Mouse (Mus musculus): ENCODE data around the gene AI987944.

The AI987944 gene

DNA sequence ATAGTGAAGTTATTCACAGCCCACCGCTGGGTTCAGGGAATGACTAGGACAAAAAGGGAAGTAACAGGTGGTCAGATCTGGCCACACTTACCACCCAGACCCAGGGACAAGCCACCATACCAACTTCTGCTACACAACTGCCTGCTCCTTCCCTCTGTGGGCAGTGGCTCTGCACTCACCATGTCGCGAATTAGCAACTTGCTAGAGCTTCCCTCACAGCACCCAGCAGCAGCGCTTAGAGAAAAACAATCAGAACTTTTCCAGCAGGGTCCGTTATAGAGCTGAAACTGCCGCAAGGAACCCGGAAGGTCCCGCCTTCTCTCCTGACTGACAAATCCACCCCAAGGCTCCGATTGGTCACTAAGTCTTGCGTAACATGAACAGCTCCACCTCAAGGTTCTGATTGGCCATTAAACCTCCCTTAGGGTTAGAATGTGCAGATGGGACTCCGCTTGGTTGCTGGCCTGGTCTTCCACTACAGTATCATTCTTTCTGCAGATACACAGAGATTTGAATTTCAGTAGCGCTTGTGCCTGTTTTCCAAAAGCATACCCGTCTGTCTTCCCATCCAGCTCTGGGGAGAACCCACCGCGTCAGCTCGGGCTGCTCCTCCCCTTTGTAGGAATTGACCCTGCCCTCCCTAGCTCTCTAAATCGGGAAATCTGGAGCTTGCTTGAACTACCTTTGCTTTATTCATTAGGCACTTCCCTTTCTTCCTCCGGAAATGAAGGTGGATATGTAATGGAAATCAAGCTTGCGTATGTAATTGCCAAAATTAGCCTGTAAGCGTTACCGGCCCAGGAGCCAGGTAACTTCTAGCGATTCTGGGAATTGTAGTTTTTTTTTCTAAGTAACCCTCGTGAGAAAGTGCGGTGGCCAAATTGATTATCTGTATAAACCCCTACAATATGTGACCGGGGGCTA is at the start of gene AI987944:
TSS of gene AI987944 (minus strand) at position 332 of the 924 bp plus-strand sequence.
- DNase-seq (ENCODE audit: low read depth), result peak; percentile 73

DNA sequence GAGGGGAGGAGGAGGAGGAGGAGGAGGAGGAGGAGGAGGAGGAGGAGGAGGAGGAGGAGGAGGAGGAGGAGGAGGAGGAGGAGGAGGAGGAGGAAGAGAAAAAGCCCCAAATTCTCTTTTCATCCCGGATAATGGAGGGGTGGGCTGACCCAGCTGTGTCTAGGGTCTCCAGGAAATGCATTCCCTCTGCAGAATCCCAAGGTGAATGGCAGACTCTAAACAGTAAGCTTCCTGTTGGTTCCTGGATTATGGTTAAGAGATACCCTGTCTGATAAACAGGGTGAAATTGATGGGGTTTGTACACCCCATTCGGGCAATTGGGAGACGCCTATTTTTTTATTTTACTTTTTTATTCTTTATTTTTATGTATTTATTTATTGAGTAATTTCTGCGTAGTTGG is 951 bp upstream of the AI987944 start:
- DNase-seq (ENCODE audit: low read depth), result no peak

Measured in c-Kit-positive CD71-negative TER-119-negative erythroid progenitor cells, embryonic 14.5 days (primary cell).